Mouse (Mus musculus): Measurements from ENCODE around the gene Begain. TPM values are rescaled to one million over a fixed set of nuclear protein-coding genes. Genes with fewer than 3 reads are reported as not detected.

Begain gene
- 100 to 1,000 TPM; 130 to 138 TPM for total RNA-seq (2021)

DNA sequence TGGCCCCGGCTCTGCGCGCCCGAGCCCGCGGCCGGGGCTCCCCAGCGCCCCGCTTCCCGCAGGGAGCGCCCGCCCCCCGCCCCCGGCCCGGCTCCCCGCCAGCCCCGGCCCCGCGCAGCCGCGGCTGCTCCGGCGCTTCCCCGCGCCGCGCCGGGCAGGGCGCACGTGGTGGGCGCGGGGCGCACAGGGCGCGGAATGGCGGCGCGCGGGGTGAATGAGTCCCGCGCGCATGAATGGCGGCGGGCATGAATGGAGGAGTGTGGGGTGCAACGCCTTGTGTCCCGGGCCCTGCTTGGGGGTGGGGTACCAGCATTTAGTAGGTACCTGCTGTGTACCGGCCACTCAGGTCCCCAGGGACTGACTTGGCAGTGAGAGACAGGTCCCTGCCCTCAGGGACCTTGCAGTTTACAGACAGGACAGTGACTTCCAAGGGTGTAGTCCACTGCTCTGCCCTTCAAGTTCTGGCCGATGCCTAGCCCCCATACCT, at the start of gene Begain:
Begain (minus strand) TSS at position 51 of the 487 bp plus-strand sequence.
- intact Hi-C loops (cut with DNase I), result loop anchor here (10.0 kb wide), 1 partner anchor 327 kb away; no protein-coding TSS in a partner anchor
- DNase-seq, result no peak

DNA sequence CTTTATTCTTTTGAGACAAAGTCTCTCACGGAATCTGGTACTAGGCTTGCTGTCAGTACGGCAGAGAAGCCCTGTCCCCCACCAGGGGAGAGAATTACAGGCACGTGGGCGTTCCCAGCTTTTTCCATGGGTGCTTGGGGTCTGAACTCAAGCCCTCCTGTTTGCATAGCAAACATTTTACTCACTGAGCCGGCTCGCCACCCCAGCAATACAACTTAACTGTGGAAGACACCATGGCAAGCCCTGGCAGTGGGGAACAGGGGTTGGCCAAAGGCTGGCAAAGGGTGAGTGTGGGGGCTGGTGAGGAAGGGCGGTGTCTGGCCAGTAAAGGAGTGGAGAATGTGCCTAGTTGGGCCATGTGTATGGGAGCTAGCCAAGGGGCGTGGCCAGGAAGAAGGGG, 47.7 kb upstream of the Begain start:
- peak; percentile 43 for DNase-seq
- intact Hi-C loops (cut with DNase I), result no loop called here

DNA sequence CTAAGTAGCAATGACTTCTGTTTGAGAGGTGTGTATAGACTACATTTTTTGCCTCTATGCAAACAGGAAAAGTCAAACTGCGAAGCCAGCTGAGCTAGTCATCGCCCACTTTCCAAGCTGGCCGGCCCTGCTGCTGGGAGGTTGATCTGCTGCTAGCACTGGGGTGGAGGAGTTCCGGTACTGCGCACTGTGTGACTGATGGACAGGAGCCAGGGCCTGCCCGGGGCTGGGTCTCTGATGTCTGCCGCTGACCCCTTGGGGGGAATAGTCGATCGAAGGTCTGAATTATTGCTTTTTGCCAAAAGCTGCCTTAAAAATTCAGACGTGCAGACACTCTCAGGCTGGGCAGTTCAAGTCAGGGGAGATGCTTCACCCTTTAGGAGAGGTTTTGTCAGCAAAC, 47.1 kb upstream of the Begain start:
- DNase-seq, result peak; percentile 29
- intact Hi-C loops (cut with DNase I), result no loop called here

DNA sequence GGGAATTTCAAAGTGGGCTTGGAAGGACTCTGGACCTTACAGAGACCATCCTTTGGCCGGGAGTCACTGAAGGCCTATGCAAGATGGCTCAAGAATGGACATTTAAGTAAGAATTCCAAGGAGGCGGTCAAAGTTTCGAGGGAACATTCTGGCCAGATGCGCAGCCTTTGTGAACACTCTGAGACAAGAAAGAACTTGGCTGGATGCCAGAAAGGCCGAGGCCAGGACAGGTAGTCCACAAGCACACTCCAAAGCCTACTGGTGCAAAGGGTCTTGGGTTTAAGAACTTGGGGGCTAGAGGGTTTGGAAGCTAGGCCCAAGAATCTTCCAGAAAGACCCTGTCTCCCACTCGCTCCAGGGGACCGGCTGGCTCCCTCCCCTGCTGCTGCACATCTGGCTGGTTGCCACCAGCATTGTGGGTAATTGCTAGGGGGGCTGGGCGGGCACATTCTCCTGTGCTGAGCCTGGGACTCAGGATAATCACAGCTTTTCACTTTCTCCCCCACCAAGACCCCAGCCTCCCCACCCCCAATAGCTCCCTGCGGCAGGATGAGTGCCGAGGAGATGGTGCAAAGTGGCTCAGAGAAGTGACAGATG, 45.1 kb upstream of the Begain start:
- DNase-seq, result peak; percentile 24
- intact Hi-C loops (cut with DNase I), result no loop called here

DNA sequence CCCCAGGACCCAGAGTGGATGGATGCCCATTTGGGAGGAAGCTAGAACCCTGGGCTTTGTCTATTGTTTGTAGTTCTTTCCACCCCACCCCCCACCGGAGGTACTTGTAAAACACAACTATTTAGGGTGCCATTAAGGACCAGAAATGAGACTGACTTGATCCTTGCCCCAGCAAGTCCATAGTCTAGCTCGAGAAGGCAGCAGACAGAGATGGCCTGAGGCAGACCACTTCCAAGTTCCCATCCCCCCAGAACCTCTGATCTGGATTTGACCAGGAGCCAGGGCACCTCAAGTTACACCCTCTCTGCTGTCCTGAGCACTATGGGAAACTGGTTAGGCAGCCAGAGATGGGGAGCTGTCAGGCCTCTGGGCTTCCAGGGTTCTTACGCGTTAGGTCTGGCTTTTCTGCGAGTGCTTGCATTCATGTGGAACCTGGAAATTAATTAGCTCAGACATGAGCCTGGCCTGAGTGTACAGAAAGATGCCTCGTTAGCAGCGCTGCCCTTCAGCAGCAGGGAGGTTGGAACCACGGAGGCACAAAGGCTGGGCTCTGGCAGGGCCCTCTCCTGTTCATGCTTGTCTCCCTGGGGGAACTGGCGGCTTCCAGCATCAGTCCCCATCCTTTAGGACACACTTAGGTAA, 44.5 kb upstream of the Begain start:
- DNase-seq, result peak; percentile 26
- intact Hi-C loops (cut with DNase I), result no loop called here

DNA sequence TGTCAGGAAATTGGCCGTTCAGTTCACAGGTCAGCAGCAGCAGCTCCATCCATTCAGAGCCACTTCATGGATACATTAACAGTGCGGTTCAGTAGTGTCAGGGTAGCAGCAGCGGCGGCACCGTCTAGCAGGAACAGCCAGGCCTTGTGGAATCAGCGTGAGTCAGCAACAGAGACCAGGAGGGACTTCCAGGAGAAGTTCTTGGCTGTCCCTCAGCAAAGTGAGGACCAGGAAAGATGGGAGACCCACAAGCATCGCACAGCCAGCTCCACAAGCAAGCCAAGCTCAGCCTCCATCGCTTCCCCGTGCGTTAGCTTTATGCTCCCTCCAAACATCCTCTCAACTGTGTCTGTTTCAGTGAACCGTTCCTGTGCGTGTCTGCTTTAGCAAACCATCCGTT, 40.9 kb upstream of the Begain start:
- intact Hi-C loops (cut with DNase I), result no loop called here

DNA sequence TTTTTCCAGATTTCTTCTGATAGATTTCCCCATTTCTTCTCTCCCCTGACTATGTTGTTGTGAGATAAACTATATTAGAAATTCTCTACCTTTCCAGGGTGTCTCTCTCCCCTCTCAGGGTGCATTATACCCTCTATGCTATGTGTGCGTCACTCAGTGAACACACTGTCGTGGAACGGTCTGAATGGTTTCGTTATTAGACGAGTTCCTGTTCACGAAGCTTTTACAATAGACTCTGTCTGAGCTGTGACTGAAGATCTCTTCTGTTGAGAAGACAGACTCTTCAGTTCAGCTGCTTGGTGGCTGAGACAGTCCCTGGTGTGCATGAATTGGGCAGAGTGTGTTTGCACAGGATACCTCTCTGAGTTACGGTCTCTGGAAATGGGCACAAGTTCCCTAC, 32.4 kb upstream of the Begain start:
- intact Hi-C loops (cut with DNase I), result no loop called here
- no peak for DNase-seq

More for the DNA sequence above, 40.9 kb upstream of the Begain start:
- no peak for DNase-seq

DNA sequence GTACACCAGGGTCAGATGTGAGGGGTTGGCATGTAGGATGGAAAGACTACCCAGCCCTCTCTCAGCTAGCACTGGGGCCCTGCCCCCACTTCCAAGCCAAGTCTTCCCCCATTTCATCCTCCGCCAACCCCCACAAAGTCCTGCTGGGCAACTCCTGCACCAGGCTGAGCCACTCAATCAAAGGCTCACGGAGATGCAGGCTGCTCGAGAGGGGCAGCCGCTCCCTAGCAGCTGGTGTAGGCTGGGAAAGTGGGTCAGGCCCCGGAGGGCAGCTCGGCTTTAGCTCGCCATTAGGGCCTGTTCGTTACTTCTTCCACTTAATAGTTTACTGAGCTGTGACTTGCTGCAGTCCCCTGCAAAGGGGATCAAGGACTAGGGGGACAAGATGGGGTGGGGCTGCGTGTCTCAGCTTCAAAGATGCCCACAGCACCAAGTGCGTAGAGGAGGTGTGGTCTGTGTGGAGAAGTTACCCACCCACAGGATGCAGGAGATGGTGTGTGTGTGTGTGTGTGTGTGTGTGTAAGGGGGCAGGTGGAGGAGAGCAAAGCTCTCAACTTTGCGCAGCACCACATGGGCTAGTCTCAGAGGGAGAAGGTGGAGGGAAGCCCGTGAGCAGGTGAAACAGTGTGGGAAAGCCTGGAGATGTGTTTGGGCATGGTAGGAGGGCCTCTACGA, 22.6 kb upstream of the Begain start:
- peak; percentile 47 for DNase-seq
- intact Hi-C loops (cut with DNase I), result no loop called here

DNA sequence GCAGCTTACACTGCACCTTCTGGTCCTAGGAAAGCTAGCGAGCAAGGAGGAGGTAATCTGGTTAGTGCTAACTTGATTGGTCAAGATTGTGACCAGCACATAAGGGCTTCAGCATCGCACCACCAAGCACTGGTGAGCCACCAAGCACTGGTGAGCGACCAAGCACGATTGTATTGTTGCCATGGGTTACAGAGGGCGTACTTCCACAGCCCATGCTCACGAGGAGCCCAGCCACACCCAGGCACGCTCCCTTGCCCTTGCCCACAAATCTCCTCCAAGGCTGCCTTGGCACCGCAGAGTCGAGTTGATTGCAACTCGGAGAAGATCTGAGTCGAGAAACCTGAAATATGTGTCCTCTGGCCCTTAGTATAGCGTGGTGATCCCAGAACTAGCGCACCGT, 22.0 kb upstream of the Begain start:
- DNase-seq, result no peak
- intact Hi-C loops (cut with DNase I), result no loop called here

DNA sequence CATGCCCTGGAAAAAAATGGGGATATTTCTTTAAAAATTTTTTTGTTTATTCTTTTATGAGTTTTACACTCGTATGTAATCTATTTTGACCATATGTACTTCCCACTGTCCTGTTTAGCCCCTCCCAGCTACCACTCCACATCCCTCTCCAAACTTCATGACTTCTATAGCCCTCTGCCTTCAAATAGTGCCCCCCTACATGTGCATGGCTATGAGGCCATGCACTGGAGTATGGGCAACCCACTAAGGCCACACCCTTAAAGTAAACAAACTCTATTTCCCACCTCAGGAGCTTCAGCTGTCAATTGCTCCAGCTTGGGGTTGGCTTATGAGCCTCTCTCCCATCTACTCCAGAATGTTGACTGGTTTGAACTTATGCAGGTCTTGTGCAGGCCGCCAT, 18.1 kb upstream of the Begain start:
- intact Hi-C loops (cut with DNase I), result no loop called here
- DNase-seq, result no peak

DNA sequence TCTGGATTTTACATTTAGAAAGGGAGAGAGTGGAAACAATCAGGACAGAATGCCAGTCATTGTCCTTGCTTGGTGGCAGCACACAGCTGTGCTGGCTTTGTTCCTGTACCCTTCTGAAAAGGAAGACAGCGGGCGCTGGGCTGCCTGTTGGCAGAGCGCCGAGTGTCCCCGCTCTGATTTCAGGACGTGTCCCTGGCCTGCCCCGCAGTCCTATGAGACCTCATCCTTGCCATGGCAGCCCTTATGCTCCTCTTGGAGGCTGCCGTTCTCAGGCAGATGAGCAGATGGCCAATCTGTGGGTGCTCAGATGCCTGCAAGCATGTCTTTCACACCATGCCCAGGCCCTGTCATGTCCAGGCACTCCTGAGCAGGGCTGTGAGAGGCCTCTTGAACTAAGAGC, 17.7 kb upstream of the Begain start:
- DNase-seq, result peak; percentile 95
- intact Hi-C loops (cut with DNase I), result no loop called here

DNA sequence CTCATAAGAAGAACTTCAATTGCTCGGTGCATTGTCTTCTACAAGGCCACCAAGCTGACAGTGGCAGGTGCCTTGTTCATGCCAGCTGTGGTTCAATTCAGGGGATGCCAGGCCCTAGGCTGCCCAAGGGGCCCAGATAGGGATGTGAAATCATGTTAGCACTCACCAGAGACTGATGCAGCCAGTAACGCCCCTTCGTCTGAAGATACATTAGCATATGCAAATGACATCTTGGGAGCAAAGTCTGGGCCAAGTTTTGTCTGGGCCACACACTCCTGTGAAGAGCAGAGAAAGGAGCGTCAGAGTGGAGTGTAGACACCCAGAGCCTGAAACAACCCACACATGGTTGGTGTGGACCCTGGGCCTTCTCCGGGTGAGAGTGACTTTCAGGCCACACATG, 17.0 kb upstream of the Begain start:
- peak; percentile 51 for DNase-seq
- intact Hi-C loops (cut with DNase I), result no loop called here

DNA sequence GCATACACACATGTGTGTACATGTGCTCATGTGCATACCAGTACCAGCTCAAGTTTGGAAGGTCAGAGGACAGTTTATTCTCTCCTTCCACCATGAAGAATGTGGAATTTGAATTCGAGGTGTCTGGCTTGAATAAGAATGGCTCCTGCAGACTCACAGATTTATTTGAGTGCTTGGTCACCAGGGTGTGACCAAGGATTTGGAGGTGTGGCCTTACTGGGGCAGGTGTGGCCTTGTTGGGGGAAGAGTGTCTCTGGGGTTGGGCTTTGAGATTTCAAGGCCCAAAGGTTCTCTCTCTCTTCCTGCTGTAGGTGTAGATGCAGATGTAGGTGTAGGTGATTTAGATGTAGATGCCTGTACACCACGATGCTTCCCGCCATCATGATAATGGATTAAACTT, 15.5 kb upstream of the Begain start:
- DNase-seq, result no peak
- intact Hi-C loops (cut with DNase I), result no loop called here

DNA sequence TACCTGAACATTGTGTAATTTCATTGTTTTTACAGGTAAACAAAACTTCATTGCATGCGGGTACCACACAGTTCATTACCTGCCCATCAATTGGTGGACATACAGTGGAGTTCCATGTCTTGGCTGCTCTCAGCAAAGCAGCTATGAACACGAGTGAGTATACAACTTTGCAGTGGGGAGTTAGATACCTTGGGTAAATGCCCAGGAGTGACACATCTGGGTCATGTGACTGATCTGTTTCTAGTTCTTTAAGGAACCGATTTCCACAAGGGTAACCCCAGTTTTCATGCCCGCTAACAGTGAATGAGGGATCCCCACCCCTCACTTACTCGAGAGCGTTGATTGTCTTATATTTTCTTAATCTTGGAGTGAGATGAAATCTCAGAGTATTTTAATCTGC, 9.0 kb upstream of the Begain start:
- DNase-seq, result no peak
- intact Hi-C loops (cut with DNase I), result no loop called here

DNA sequence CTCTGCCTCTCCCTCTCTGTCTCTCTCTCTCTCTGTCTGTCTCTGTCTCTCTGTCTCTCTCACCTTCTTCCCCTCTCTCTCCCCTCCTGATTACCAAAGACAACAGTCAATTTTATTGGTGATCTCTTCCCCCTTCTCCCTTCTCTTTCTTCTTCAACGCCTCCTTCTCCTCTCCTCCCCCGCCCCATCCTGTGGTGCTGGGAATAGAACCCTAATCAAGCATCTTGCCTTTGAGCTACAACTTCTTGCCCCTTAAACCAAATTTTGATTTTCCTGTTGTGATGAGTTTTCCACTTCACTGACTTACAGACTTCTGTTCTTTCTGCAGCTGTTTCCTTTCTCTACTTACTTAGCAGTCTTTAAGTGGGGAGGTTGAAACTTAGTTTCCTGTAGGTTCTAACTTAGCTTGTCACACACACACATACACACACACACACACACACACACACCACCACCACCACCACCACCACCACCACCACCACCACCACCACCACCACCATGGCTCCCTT, 6.8 kb upstream of the Begain start:
- DNase-seq, result no peak
- intact Hi-C loops (cut with DNase I), result no loop called here

DNA sequence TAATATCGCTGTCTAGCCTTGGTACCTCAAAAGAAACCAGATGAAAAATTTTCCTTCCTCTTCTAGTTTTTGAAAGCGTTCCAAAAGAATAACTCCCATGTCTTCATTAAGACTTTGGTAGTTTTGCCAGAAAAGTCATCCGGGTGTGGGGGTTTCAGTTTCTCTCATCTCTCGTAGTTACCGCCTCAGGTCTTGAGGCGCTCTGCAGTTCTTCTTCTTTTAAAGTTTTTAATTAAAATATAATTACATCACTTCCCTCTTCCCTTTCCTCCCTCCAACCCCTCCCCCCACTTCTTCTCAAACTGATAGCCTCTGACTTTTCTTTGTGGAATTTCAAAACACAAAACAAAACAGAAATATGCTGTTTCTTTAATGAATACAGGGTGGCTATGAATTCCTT, 6.1 kb upstream of the Begain start:
- DNase-seq, result no peak
- intact Hi-C loops (cut with DNase I), result no loop called here

DNA sequence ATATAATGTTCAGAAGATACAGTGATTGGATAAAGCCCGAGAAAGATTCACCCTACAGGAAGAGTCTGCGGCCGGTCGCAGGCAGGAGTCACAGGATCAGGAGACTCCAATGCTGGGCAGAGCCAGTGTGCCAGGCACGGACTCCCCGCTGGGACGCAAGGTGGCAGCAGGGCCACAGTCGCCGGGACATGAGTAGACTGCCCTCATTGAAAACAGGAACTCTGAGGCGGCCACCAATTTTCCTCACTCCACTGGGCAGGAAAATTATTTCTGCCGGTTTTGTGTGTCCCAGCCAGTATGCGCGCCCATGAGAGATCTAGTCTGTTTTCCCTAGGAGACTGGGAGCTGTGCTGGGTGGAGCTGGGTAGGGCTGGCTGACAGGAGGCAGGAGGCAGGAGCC, 3.2 kb upstream of the Begain start:
- DNase-seq, result peak; percentile 79
- intact Hi-C loops (cut with DNase I), result no loop called here

DNA sequence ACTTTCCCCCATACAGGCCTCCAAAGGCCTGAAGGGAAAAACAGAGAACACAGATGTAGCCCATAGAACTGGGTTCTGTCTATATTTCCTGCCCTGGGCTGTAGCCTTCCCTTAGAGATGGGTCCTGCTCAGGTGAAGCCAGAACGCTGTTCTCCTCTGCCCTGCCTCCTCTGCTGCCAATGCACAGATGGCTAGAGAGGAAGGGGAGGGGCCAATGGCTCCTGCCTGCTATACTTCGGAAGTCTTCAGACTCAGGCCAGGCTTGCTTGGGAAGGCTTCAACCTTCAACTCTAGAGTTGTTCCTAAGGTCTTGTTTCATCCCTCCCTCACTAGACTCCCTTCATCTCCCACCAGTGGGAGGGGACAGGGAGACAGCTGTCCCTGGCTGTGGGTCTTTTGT, 1.7 kb upstream of the Begain start:
- no peak for DNase-seq
- intact Hi-C loops (cut with DNase I), result loop anchor here (10.0 kb wide), 1 partner anchor 325 kb away; no protein-coding TSS in a partner anchor

DNA sequence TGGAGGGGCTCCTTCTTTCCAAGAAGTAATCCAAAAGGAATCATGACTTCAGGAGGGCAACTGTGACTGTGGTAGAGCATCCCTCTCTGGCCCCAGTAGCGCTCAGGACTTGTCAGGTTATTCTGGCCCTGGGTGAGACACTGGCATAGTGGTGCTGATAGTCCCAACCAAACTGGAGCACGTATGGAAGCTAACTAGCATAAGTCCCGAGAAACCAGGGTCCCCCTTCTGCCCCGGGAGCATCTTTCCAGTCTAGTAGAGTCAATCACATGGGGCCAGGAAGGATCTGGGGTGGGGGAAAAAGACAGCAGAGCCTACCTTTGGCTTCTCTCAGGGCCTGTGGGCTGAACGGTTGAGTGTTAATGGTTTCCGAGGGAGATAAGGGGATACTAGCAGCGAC, 721 bp upstream of the Begain start:
- intact Hi-C loops (cut with DNase I), result loop anchor here (10.0 kb wide), 1 partner anchor 326 kb away; no protein-coding TSS in a partner anchor
- DNase-seq, result no peak

DNA sequence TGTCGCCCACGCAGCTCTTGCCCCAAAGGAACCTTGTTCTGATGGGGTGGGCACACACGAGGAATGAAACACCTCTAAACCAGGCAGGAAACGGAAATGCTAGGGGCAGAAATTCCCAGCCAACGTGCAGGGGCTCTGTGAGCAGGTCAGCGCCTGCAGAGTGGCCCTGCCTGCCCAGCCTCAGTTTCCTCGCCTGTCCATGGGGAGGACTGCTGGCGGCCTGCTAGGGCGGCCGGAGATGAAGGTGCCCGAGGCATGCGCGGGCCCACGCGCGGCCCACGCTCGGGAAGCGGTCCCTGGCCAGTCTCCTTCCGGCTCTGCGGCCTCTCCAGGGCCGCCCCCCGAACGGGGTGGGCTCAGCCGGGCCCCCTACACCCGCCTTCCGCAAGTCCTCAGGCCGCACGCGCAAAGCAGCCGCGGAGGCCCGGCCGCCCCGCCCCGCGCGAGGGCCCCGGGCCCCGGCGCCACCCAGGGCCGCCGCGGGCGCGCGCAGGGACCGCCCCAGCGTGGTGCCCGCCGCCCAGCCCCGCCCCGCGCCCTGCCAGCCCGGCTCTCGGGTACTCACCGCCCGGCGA, 369 bp downstream of the Begain start:
- no peak for DNase-seq
- intact Hi-C loops (cut with DNase I), result loop anchor here (10.0 kb wide), 1 partner anchor 327 kb away; no protein-coding TSS in a partner anchor

DNA sequence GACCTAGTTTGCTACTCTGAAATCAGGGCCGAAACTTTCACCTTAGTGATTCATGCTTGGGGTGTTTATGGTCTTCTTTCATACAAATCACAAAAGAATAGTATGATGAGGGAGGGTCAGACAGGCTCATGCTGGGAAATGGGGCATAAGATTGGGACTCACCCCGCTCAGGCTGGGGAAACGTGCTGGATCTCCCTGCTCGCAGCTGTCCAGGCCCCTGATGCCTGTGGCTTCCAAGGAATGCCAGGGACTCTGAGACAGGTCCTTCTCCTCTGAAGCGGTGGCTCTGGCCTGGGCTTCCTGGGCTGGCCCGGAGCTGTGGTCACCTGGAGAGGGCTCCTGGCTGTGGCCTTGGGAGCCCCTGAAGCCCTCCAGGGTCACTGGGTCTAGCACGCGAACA, 9.4 kb downstream of the Begain start:
- DNase-seq, result no peak
- intact Hi-C loops (cut with DNase I), result no loop called here
